Mouse (Mus musculus): Measurements from ENCODE around the gene Klhl6.

The Klhl6 gene

GRCm38 (mm10) chr16:19972736-19973350 lies 10.0 kb downstream of the Klhl6 start:
- in situ Hi-C loops (cut with MboI, MseI): no loop called here

GRCm38 (mm10) chr16:19969506-19969905 lies 13.3 kb downstream of the Klhl6 start:
- in situ Hi-C loops (cut with MboI, MseI): loop anchor here (5.0 kb wide), 1 partner anchor 52 kb away; no protein-coding TSS in a partner anchor

GRCm38 (mm10) chr16:19968666-19969065 lies 14.2 kb downstream of the Klhl6 start:
- in situ Hi-C loops (cut with MboI, MseI): loop anchor here (5.0 kb wide), 1 partner anchor 51 kb away; no protein-coding TSS in a partner anchor

GRCm38 (mm10) chr16:19967897-19968392 lies 14.9 kb downstream of the Klhl6 start:
- in situ Hi-C loops (cut with MboI, MseI): loop anchor here (5.0 kb wide), 1 partner anchor 51 kb away; no protein-coding TSS in a partner anchor

GRCm38 (mm10) chr16:19966976-19967375 lies 15.9 kb downstream of the Klhl6 start:
- in situ Hi-C loops (cut with MboI, MseI): loop anchor here (5.0 kb wide), 1 partner anchor 50 kb away; no protein-coding TSS in a partner anchor

GRCm38 (mm10) chr16:19966437-19966836 lies 16.4 kb downstream of the Klhl6 start:
- in situ Hi-C loops (cut with MboI, MseI): loop anchor here (5.0 kb wide), 1 partner anchor 49 kb away; no protein-coding TSS in a partner anchor

GRCm38 (mm10) chr16:19962951-19963350 lies 19.9 kb downstream of the Klhl6 start:
- in situ Hi-C loops (cut with MboI, MseI): loop anchor here (5.0 kb wide), 1 partner anchor 129 kb away; no protein-coding TSS in a partner anchor

GRCm38 (mm10) chr16:19961070-19961469 lies 21.8 kb downstream of the Klhl6 start:
- in situ Hi-C loops (cut with MboI, MseI): loop anchor here (5.0 kb wide), 1 partner anchor 131 kb away; no protein-coding TSS in a partner anchor

- in situ Hi-C loops (cut with MboI, MseI): loop anchor here (5.0 kb wide), 1 partner anchor 132 kb away; no protein-coding TSS in a partner anchor
Measured at GRCm38 (mm10) chr16:19960407-19961058, 22.3 kb downstream of the Klhl6 start.

GRCm38 (mm10) chr16:19957051-19957450 lies 25.8 kb downstream of the Klhl6 start:
- in situ Hi-C loops (cut with MboI, MseI): no loop called here

- in situ Hi-C loops (cut with MboI, MseI): no loop called here
Measured at GRCm38 (mm10) chr16:19947336-19947735, 35.5 kb downstream of the Klhl6 start.

- in situ Hi-C loops (cut with MboI, MseI): no loop called here
Measured at GRCm38 (mm10) chr16:19946578-19947298, 36.1 kb downstream of the Klhl6 start.

- in situ Hi-C loops (cut with MboI, MseI): no loop called here
Measured at GRCm38 (mm10) chr16:19920823-19921222, 62.0 kb downstream of the Klhl6 start.

GRCm38 (mm10) chr16:19918286-19918685 lies 64.6 kb downstream of the Klhl6 start:
- in situ Hi-C loops (cut with MboI, MseI): loop anchor here (5.0 kb wide), 1 partner anchor 49 kb away; no protein-coding TSS in a partner anchor

- in situ Hi-C loops (cut with MboI, MseI): no loop called here
Measured at GRCm38 (mm10) chr16:19912582-19912981, 70.3 kb downstream of the Klhl6 start.

- in situ Hi-C loops (cut with MboI, MseI): loop anchor here (5.0 kb wide), 1 partner anchor 79 kb away; no protein-coding TSS in a partner anchor
Measured at GRCm38 (mm10) chr16:19908291-19908690, 74.5 kb downstream of the Klhl6 start.

- in situ Hi-C loops (cut with MboI, MseI): loop anchor here (5.0 kb wide), 1 partner anchor 80 kb away; no protein-coding TSS in a partner anchor
Measured at GRCm38 (mm10) chr16:19907103-19907502, 75.7 kb downstream of the Klhl6 start.

GRCm38 (mm10) chr16:19904734-19905479 lies 77.9 kb downstream of the Klhl6 start:
- in situ Hi-C loops (cut with MboI, MseI): loop anchor here (5.0 kb wide), 1 partner anchor 82 kb away; no protein-coding TSS in a partner anchor

- in situ Hi-C loops (cut with MboI, MseI): no loop called here
Measured at GRCm38 (mm10) chr16:19903792-19904191, 79.0 kb downstream of the Klhl6 start.
